Mouse (Mus musculus) embryonic facial prominence, embryonic 14.5 days (tissue): ENCODE results near the gene Anp32a. TPM values are rescaled to one million over a fixed set of nuclear protein-coding genes. Genes with fewer than 3 reads are reported as not detected.

Experiments used
- ATAC-seq: fragments of 200-750 bp; cut with Nextera tagmentation; 2 replicates; pipeline ENCODE4 v1.8.0; 2017; ENCODE audit warnings: low read depth, moderate number of reproducible peaks, moderate TSS enrichment
- DNase-seq: peaks from one replicate; pipeline ENCODE4 v3.0.0-alpha.2; 2015; ENCODE audit warnings: low spot score
- H3K27ac ChIP-seq: fragments of 300-500 bp; sonication (generic); replicated peaks from 2 replicates; pipeline ENCODE4 v1.5.1; 2014; ENCODE audit warnings: low read depth, mild to moderate bottlenecking, low read length, moderate library complexity
- H3K27me3 ChIP-seq: fragments of 300-500 bp; sonication (generic); replicated peaks from 2 replicates; pipeline ENCODE4 v1.6.1; 2014; ENCODE audit warnings: low read length; ENCODE audit not compliant: control insufficient read depth, insufficient read depth
- H3K36me3 ChIP-seq: fragments of 300-500 bp; sonication (generic); 2 replicates; pipeline ENCODE4 v1.6.1; 2014; ENCODE audit warnings: low read length, mixed read lengths; ENCODE audit not compliant: control insufficient read depth, insufficient read depth
- H3K4me1 ChIP-seq: fragments of 300-500 bp; sonication (generic); 2 replicates; pipeline ENCODE4 v1.6.1; 2014; ENCODE audit warnings: antibody characterized with exemption, low read length; ENCODE audit not compliant: control insufficient read depth, insufficient read depth
- H3K4me2 ChIP-seq: fragments of 300-500 bp; sonication (generic); 2 replicates; pipeline ENCODE4 v1.6.1; 2014; ENCODE audit warnings: low read depth, mild to moderate bottlenecking, low read length, moderate library complexity, mixed read lengths
- H3K4me3 ChIP-seq: fragments of 300-500 bp; sonication (generic); 2 replicates; pipeline ENCODE4 v1.5.1; 2014; ENCODE audit warnings: low read depth, mild to moderate bottlenecking, low read length
- H3K9ac ChIP-seq: fragments of 300-500 bp; sonication (generic); 2 replicates; pipeline ENCODE4 v1.6.1; 2014; ENCODE audit warnings: low read depth, mild to moderate bottlenecking, low read length, moderate library complexity, mixed read lengths
- H3K9me3 ChIP-seq: fragments of 300-500 bp; sonication (generic); 2 replicates; pipeline ENCODE4 v1.6.1; 2016; ENCODE audit warnings: low read length; ENCODE audit not compliant: control insufficient read depth
- WGBS: fragments of 180-500 bp; shearing (Covaris S2); extraction: QIAGEN DNeasy Blood & Tissue Kit; methylation state at CpG from one replicate; pipeline ENCODE4 v1.1.7; 2014; 5-methylcytosine and 5-hydroxymethylcytosine counted together
- polyA plus RNA-seq: library from polyadenylated mRNA; unstranded; fragments of >200 nt; fragmentation: Nextera tagmentation; extraction: Ambion mirVana; gene quantifications from 2 replicates; pipeline ENCODE4 v1.2.1, GENCODE M21; 2014

Gene Anp32a
- polyA plus RNA-seq, 1 experiment from 2014 or later, result 107 TPM

DNA sequence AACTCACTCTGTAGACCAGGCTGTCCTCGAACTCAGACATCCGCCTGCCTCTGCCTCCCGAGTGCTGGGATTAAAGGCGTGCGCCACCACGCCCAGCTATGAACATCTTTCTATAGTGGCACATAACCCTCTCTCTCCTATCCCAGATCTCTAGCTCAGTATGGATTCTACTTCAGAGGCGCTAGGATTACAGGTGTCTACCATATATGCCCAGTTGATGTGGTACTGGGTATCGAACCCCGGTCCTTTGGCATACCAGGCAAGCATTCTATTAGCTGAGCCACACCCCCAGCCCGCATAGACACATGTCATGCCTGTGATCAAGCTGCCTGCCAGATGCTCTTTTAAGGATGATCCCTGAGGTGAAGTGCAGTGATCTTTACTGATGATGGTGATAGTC lies 82.8 kb downstream of the Anp32a start:
- Histone ChIP-seq H3K9ac (no peak overlapping the region), H3K27me3 (no peaks in the 10 kb centered on the region), H3K4me3 (no peak overlapping the region), H3K9me3 (peaks cover 1% of the 10 kb centered on the region; the same call in 1 of the 2 replicates), H3K4me2 (no peak overlapping the region), H3K36me3 (peaks cover 7% of the 10 kb centered on the region; the same call in 1 of the 2 replicates), H3K4me1 (0 out of 2 replicates have a peak, but pooled peaks cover 4% of the 10 kb centered on the region), H3K27ac (no peak overlapping the region)
- DNase-seq, result no peak
- WGBS, result 93% methylated on average over 10 of the region's 10 CpGs
- ATAC-seq, result no peak

- Histone ChIP-seq H3K4me2 (no peak overlapping the region), H3K4me1 (0 out of 2 replicates have a peak, but pooled peaks cover 4% of the 10 kb centered on the region), H3K27ac (no peak overlapping the region), H3K4me3 (no peak overlapping the region), H3K36me3 (peaks cover 10% of the 10 kb centered on the region; the same call in 1 of the 2 replicates), H3K9ac (no peak overlapping the region), H3K27me3 (no peaks in the 10 kb centered on the region), H3K9me3 (no peaks in the 10 kb centered on the region)
- ATAC-seq (no peak), DNase-seq (no peak)
- WGBS, result 28% methylated on average over 5 of the region's 5 CpGs
Observed at GRCm38 (mm10) chr9:62425265-62425664, 84.2 kb downstream of the Anp32a start.

DNA sequence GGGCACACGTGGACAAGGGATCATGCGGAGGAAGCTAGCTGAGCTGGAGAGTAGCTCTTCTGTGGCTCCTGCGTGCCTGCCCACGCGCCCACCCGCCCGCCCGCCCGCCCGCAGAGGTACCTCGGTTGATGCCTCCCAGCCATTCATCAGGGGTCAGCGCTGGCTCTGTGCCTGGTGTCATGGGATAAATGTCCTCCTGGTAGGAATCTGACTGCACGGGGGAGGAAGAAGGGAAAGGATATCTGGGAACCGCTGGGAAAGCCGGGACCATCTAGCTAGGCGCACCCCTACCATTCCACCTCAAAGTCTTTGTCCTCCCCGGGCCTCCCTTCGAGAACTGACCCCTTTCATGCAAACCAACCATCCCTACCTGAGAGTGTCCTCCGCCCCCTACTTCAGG lies 84.9 kb downstream of the Anp32a start:
- no peak overlapping the region for H3K27ac ChIP-seq

GRCm38 (mm10) chr9:62426531-62426930 lies 85.4 kb downstream of the Anp32a start:
- peaks cover 20% of the 10 kb centered on the region; the same call in 1 of the 2 replicates for H3K36me3 ChIP-seq
- H3K27ac ChIP-seq, result no peak overlapping the region

More for the DNA sequence above, 84.9 kb downstream of the Anp32a start:
- no peak for DNase-seq
- Histone ChIP-seq H3K9ac (no peak overlapping the region), H3K4me1 (0 out of 2 replicates have a peak, but pooled peaks cover 4% of the 10 kb centered on the region), H3K4me2 (no peak overlapping the region), H3K36me3 (peaks cover 18% of the 10 kb centered on the region; the same call in 1 of the 2 replicates), H3K9me3 (no peaks in the 10 kb centered on the region), H3K4me3 (no peak overlapping the region), H3K27me3 (no peaks in the 10 kb centered on the region)
- ATAC-seq, result no peak
- WGBS, result 90% methylated on average over 19 of the region's 19 CpGs

GRCm38 (mm10) chr9:62427010-62427409 lies 85.9 kb downstream of the Anp32a start:
- H3K9ac ChIP-seq, result no peak overlapping the region
- peaks cover 20% of the 10 kb centered on the region; the same call in 1 of the 2 replicates for H3K36me3 ChIP-seq
- H3K27ac ChIP-seq, result no peak overlapping the region
- H3K9me3 ChIP-seq, result no peaks in the 10 kb centered on the region
- no peaks in the 10 kb centered on the region for H3K4me1 ChIP-seq
- 81% methylated on average over 8 of the region's 8 CpGs for WGBS
- no peaks in the 10 kb centered on the region for H3K27me3 ChIP-seq
- no peak for ATAC-seq
- no peak overlapping the region for H3K4me3 ChIP-seq
- no peak for DNase-seq
- no peak overlapping the region for H3K4me2 ChIP-seq

More at GRCm38 (mm10) chr9:62426531-62426930, 85.4 kb downstream of the Anp32a start:
- no peak overlapping the region for H3K9ac ChIP-seq
- H3K9me3 ChIP-seq, result no peaks in the 10 kb centered on the region
- 0 out of 2 replicates have a peak, but pooled peaks cover under 1% of the 10 kb centered on the region for H3K4me1 ChIP-seq
- DNase-seq, result no peak
- H3K4me2 ChIP-seq, result no peak overlapping the region
- ATAC-seq, result no peak
- WGBS, result 81% methylated on average over 6 of the region's 6 CpGs
- H3K4me3 ChIP-seq, result no peak overlapping the region
- no peaks in the 10 kb centered on the region for H3K27me3 ChIP-seq

Other genes starting within 250 kb of the Anp32a start
- 30.1 and 38.8 TPM in 2 replicates for gene Glce, start 218.6 kb upstream of the Anp32a start, polyA plus RNA-seq
- gene Spesp1, start 59.1 kb upstream of the Anp32a start, polyA plus RNA-seq, result not detected in 2 replicates
- gene Coro2b, start 195.8 kb downstream of the Anp32a start, polyA plus RNA-seq, result 11.1 and 12.3 TPM in 2 replicates